Mouse (Mus musculus): ENCODE measurements at regions not wholly inside any gene's neighbourhood (a gene's known extent, or its start where the extent isn't known, plus 50 kb on each side); places are given as distances from the start of the nearest gene placed in this dataset.

DNA sequence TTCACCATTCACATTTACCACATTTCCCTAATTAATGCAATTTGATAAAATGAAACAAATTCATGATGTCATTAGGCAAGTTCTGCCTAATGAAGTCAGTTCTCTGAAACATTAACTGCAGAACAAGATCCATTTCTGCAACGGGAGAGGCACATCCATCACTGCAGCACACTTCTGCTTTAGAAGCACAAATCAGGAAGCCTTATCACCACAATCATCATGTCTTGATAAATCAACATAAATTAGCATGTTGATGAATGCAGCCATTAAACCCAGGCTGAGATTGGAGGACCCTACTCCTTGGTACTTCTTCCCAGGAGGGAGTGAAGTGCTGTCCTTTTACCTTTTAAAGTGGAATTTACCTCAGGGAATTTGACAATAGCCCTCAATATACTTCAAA lies 1195.4 kb downstream of the Defb40 start:
- ATAC-seq (ENCODE audit: low TSS enrichment), result no peak

DNA sequence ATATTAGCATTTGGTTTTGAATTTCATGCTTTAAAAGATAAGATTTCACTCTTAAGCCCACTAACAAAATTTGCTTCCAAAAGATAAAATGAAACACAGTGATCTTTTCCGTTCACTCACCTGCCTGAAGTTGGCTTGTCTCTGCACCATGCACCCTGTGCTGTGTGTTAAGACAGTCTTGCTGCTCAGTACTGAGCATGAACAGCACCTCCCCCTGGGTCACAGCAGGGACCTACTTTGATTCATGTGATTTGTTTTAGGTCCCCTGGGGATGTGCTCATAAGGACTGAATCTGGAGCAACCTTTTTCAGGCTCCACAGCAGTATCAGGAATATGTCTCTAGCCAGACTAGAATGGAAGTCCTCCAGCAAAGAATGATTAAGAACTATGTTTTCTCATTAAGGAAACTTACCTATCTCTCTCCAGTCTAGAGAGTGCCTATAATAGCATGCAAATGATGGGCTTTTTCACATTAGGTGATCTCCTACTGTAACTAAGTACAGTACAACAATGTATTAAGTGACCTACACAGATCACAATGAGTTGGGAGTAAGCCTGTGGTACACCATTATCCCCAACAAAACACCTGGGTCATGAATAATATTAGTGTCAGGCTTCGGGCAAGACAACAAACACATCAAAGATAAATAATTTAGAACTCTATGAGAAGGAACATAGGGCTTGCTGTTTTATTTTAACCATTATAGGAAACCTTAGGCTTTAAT lies 1196.3 kb downstream of the Defb40 start:
- ATAC-seq (ENCODE audit: low TSS enrichment), result no peak

DNA sequence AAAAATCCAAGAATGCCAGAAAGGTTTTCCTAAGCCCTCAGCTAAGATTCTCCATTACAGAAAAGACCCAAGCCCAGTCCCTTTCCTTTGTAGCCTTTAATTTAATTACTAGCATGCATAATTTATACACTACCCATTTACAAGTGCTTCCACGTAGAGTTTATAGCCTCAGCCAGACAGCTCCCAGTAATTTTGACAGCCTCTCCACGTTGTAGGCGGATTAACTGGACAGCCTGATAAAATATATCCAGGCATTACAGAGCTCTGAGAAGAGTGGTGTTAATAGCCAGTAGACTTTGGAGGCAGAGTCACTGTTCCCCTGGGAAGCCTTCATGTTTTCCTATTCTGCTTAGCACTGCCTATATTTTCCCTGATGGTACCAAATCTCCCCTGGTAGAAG lies 1202.6 kb downstream of the Defb40 start:
- no peak for ATAC-seq (ENCODE audit: low TSS enrichment)

DNA sequence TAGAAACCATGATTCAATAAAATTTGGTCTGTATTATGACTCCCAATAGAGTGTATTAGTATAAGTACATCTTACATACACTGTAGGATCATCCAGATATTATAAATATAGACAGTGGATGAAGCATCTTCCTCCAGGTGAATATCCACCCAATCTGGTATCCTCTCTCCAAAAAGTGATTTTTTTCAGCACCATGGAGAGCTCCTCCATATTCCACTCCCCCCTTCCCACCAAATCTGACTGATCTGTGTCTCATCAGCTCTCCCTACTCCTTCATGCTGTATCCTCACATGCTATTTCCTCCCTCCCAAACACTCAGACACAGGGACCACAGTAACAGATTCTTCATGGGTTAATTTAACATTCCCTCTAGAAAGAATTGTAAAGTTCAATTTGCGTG lies 1204.7 kb downstream of the Defb40 start:
- no peak for ATAC-seq (ENCODE audit: low TSS enrichment)

DNA sequence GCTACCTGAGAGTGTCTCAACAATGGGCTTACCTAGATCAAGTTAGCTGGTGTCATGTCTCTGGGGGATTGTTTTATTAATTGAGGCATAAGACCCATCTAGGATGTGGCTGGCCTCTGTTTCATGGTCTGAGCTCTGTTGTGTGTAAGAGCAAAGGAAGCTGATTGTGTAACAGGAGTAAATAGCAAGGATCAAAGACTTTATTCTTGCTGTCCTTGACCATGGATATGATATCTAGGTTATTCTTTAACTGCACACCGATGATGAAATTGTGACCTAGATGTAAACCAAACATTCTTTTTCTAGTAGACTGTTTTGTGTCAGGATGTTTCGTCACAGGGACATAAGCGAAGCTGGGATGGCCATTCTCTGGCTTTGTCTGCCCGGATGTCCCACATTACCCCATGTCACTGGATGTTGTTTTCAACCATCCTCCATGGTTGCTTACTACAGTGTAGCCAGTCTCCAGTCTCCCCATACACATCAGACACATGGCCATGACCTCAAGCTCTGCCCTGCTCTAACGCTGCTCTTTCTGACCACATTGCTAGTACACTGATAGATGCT lies 1210.5 kb downstream of the Defb40 start:
- ATAC-seq (ENCODE audit: low TSS enrichment), result no peak

DNA sequence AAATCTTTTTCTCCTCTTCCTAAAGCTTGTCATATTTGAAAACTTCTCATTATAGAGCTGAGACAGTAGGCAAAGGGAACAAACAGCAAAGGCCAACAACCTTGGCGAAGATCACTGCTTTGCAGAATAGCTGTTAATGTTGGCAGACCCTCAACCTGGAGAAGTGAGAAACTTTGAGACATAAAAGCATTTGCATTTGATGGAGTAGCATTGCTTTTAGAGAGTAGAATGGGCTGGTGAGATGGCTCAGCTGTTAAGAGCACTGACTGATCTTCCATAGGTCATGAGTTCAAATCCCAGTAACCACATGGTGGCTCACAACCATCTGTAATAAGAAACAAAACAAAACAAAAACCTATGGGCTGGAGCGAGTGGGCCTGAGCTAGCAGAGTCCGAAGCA lies 1253.4 kb downstream of the Defb40 start:
- ATAC-seq (ENCODE audit: low TSS enrichment), result no peak

DNA sequence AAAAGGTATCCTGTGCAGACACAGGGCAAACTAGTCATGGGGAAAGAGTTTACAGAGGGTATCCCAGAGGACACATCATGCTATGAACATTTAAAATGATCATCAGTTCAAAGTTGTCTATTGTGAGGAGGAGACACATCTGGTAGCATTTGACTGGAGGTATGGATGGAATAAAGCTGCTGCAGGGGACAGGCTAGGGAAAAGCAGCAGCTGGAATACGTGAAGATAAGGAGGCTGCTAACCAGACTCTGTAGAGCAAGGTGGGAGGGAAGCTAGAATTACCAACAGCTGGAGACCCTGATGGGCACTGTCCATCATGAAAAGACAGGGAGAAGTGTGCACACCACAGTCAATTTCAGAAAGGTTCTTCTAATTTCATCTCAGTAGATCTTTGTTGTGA lies 1268.9 kb downstream of the Defb40 start:
- ATAC-seq (ENCODE audit: low TSS enrichment), result no peak

DNA sequence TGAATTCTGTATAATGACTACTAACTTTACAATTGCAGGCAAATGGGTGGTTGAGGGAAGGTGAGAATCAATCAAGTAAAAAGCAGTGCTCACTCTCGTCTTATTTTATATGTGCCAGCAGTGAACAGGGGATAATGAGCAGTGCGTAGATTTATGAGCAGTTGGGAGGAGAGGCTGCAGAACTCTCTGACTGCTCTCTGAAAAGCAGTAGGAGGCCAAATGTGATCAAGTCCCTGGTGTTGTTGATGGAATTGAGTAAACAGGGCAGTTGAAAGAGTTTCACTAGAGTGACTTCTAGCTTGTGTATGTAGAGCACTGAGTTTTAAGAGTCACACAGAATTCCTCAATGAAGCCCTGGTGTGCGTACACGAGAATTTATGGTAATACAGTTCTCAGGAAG lies 1269.6 kb downstream of the Defb40 start:
- ATAC-seq (ENCODE audit: low TSS enrichment), result no peak

DNA sequence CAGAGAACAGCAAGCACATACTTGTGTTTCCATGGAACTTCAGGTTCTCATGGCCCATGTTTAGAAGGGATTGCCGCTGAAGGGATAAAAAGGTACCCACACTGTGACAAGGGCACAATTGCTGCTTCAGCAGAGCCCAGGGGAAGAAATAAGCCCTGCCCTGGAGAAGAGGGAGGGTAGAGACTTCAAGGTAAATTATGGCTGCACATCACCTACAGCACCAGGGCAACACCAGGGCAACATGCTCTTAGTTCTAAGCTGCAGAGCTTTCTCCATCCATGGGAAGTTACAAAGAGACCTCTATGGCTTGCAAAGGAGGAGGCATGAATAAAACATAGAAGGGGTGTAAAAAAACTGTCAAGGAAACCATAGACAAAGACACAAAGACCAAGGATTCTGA lies 1273.8 kb downstream of the Defb40 start:
- ATAC-seq (ENCODE audit: low TSS enrichment), result no peak

DNA sequence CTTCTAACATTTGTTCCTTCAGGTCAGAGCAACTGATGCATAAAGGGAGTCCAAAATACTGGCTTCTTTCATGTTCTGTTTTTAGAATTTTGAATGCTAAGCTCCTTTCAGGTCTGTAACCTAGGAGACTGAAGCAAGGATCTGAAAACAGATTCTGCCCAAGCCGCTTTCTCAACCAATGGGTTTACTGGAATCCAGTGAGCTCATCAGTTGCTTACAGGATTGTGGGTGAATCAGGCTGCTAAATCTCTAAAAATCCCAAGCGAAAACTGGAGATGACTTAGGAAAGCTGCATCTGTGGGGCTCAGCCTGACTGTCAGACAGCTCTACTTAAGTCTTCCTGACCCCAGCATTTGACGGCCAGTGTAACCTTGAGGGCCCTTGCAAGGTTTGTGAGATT lies 1277.7 kb downstream of the Defb40 start:
- ATAC-seq (ENCODE audit: low TSS enrichment), result peak; percentile 100

DNA sequence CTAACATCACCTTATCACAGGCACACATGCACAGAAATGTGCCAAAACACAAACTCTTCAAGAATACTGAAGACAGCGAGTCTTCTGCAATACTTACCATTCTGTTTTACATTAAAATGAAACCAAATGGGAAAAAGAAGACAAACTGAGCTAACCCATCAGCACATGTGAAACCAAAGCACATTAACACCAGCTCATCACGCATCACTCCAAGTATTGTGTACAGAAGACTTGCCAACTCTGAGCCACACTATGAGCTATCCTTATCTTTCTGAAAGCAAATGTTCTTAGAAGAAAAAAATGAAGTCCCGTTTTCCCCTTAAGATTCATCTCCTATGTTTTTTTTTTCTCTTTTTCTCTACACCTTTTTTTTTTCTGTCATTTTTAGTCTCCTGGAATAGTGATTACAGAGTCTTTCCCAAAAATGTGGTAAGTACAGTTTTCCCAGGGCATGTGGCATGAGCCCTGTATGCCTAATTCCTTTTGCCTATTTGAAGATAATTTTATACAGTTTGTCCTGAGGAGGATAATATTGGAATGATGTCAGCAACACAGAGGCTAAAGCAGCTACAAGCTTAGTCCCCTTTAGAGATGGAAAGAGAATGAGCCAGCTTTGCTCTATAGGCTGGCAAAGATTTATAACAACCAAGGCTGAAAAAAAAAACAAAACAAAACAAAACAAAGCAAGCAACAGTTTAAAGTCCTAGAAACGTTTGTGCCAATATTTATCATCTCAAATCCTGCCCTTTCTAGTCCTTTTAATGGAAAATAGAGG lies 1287.8 kb downstream of the Defb40 start:
- ATAC-seq (ENCODE audit: low TSS enrichment), result no peak

DNA sequence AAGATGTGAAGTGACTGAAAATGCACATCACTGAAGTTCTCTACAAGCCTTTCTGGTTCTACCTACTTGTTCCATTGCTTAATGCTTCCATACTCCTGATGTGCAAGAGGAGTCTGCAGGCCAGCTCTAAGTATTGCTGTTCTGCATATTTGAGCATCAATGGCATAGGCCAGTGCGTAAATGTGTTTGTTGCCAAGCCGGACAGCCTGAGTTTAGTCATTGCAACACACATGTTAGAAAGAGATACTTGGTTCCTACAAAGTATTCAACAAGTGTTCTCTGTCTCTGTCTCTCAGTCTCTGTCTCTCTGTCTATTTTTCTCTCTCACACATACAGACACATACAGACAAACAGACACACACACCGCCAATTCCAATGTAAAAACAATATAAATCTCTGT lies 1288.4 kb downstream of the Defb40 start:
- ATAC-seq (ENCODE audit: low TSS enrichment), result no peak

DNA sequence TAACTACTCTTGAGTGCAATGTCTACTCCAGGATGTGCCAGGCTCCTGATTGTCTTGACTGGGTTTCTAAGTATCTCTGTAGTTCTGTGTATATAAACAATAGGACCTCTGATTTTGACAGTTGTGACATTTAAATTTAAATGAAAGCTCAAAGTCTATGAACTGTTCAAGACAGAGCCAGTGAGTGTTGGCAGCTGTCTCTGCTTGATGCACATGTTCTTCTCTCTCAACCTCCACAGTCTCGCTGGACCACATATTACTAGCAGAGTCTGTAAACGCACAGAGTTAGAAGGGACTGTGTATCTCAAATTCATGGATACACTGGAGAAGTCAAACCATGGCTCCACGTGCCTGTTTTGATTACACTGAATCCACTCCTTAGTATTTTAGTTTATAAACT lies 1291.0 kb downstream of the Defb40 start:
- ATAC-seq (ENCODE audit: low TSS enrichment), result no peak

DNA sequence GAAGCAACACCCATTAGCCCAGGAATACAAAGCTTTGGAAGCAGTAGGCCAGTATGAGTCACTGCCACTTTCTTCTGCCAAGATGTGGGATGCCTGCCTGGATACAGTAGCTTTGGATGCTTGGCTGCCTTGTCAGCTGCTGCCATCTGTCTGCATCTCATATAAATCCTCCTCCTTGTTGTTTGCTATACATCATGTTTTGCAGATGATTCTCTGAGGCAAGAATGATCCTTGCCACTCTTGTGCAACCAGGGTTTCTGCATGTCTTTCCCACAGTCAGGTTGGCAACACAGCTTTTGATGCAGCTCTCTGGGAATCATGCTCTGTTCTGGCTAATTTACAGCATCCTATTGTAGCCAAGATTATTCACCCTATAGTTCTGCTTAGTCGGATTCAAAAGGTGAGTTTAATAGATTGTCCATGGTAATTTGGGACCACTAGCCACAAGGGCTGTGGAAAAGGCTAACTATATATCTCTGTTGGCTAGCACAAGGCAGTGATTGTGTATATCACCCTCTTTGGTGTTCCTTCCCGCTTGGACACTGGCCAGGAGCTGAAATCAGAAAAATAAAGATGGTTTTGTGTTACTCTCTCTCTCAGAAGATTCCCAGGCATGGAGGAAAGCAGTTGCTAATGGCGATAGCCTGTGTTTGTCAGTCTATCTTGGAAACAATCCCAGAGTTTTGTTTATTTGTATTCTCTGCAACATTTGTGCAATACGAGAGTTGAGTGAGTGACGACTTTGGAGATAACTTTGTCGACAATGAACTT lies 1313.5 kb downstream of the Defb40 start:
- ATAC-seq (ENCODE audit: low TSS enrichment), result peak; percentile 99

DNA sequence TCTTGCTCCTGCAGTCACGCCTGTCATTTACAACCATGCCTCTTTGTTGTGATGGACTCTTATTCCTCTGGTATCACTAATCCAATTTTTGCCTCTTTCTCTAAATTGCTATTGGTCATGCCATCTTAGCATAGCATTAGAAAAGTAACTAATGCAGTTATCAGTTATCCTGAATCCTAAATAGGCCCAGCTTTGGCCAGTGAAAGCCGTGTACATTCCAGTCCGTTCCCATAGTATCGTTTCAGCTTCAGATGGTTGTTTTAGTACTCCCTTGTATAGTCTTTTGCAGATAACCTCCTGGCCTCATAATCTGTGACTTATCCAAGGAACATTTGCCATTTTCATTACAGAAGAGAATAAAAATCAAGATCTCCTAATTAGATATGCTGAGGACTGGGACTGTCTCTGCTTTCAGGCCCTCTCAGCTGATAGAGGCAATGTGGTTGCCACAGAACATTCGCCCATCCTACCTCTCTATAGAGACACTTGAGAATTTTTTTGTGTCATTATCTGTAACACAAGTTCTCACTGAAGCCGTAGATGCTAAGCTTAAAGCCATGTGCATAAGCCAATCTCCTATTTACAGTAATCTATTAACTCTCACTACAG lies 1318.2 kb downstream of the Defb40 start:
- ATAC-seq (ENCODE audit: low TSS enrichment), result no peak

DNA sequence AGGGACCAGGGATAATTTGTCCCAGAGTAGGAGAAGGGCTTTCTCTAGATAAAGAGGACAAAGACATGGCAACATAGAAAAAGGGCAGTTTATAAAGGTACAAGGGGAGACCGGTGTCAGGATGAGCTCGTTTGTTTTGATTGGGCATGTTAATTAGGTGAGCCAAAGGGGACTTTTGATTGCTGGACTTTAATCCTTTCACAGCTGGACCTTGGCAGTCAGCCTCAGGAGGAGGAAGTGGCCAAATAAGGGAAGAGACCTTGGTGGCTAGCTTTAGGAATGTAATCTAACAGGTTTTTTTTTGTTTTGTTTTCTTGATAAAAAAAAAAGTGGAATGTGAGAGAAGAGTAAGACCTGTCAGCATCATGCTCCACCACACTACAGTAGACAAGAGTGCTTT lies 1324.3 kb downstream of the Defb40 start:
- ATAC-seq (ENCODE audit: low TSS enrichment), result no peak

DNA sequence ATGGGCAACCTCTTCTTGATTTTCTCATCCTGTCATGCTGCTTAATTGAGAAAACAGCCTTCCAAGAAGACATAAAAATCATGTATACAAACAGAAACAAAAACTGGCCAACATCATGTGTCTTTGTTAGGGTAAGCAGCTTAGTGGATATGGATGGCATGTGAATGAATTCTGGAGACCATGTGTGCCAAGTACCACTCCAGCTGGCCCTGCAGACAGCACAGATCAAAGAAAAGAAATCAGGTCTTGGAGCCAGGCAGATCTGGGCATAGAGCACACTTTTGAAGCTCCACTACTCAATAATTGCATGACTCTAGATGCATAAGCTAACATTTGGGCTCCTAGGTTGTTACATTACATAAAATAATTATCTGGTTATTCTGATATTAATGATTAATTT lies 1330.5 kb downstream of the Defb40 start:
- ATAC-seq (ENCODE audit: low TSS enrichment), result no peak

DNA sequence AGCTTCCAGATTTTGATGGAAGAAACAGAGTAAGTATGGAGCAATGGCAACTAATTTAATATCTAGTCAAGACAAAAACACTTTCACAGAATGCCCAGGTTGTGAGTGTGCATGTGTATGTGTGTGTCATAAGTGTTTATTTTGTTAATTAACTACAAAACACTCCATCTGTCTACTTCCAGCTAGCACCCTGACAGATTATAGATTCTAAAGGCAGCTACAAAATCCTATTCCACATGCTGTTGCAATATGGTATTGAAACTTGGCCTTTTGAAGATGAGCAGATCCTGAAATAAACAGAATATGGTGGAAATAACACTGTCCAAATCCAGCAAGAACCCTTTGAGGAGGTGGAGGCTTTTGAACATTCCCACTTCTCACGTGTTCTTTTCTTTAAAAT lies 1356.9 kb downstream of the Defb40 start:
- ATAC-seq (ENCODE audit: low TSS enrichment), result no peak

DNA sequence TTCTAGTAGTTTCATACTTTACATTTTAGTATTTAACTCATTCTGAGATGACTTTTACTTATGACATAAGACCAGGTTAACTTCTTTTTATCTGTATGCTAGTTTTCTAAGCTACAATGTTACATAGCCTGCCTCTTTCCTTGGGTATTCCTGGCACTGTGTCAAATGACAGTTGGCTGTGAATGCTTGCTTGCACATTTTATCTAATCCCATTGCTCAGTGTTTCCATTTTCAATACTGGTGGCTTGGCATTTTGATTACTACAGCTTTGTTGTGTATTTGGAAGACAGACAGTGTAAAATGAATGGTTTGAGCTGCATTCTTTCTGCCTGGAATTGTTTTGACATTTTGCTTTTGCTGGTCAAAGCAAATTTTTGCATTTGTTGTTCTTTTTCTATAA lies 1359.2 kb downstream of the Defb40 start:
- ATAC-seq (ENCODE audit: low TSS enrichment), result no peak

DNA sequence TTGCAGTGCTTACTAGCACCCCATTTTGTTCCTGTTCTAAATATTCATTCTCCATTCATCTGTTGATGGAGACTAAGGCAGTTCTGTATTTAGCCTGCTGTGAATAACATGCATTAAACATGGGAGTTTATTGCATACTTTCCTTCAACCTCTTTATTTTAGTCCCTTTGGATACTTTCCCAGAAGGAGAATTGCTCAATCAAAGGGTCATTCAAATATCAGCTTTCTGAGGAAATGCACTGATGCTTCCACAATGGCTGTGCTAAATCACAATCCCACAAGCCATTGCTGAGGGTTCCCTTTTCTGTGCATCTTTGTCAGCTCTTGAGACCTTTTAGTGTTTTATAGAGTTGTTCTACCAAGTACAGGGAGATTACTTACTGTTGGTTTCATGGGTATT lies 1359.9 kb downstream of the Defb40 start:
- 0 out of 2 replicates have a peak, but pooled peaks have one; percentile 20 for ATAC-seq (ENCODE audit: low TSS enrichment)

DNA sequence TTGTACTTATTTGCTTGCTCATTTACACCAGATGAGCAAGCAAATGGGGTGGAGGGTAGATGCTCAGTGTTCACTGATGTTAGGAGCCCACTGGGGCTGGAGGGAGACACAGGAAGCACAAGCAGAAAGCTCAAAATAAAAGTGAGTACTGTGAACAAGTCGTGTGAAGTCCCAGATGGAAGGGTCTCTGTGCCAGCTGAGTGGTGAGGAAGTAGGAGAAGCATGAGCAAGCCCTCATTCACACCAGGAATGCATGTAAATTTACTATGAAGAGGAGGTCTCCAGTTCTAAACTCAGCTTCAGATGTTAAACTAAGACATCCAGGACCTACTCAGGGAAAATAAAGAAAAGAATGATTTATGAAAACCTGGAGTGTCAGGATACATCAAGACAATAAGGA lies 1375.2 kb downstream of the Defb40 start:
- no peak for ATAC-seq (ENCODE audit: low TSS enrichment)

DNA sequence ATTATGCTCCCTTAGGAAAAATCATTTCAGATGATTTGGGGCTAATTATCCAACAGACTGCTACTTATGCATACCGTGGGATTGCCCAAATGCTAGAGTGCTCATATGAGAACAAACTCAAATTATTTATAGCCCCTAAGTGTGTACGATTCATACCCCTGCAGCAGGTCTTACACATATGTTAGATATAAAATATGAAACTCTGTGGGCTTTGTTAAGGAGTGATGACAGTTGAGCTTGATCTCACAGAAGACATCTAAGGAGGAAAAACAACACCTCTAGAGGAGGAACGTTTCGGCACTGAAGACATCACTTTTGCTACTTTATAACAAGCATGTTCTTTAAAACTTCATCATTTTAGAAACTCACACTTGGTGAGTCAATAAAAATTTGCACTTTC lies 1379.3 kb downstream of the Defb40 start:
- ATAC-seq (ENCODE audit: low TSS enrichment), result peak; percentile 69
